Mouse (Mus musculus) embryonic facial prominence, embryonic 10.5 days (tissue): ENCODE data around the gene Fgfr2. TPM values are rescaled to one million over a fixed set of nuclear protein-coding genes. Genes with fewer than 3 reads are reported as not detected.

Source experiments
- DNase-seq: peaks from one replicate; pipeline ENCODE4 v3.0.0-alpha.2; 2017; ENCODE audit warnings: low spot score
- H3K27ac ChIP-seq: fragments of 300-500 bp; sonication (generic); replicated peaks from 2 replicates; pipeline ENCODE4 v1.5.1; 2016; ENCODE audit warnings: mild to moderate bottlenecking
- H3K27me3 ChIP-seq: fragments of 300-500 bp; sonication (generic); replicated peaks from 2 replicates; pipeline ENCODE4 v1.6.1; 2016; ENCODE audit warnings: low read depth, mild to moderate bottlenecking; ENCODE audit not compliant: poor library complexity, severe bottlenecking
- H3K36me3 ChIP-seq: fragments of 300-500 bp; sonication (generic); replicated peaks from 2 replicates; pipeline ENCODE4 v1.6.1; 2016; ENCODE audit warnings: mild to moderate bottlenecking, moderate library complexity
- H3K4me1 ChIP-seq: fragments of 300-500 bp; sonication (generic); 2 replicates; pipeline ENCODE4 v1.6.1; 2016
- H3K4me3 ChIP-seq: fragments of 300-500 bp; sonication (generic); 2 replicates; pipeline ENCODE4 v1.5.1; 2016; ENCODE audit warnings: mild to moderate bottlenecking, moderate library complexity
- H3K9me3 ChIP-seq: fragments of 300-500 bp; sonication (generic); 2 replicates; pipeline ENCODE4 v1.6.1; 2016; ENCODE audit warnings: mild to moderate bottlenecking
- WGBS: fragments of 180-500 bp; shearing (Covaris S2); methylation state at CpG from one replicate; pipeline ENCODE4 v1.1.7; 2016; 5-methylcytosine and 5-hydroxymethylcytosine counted together
- polyA plus RNA-seq: library from polyadenylated mRNA; unstranded; fragments of >200 nt; fragmentation: Nextera tagmentation; extraction: Ambion mirVana; gene quantifications from 2 replicates; pipeline ENCODE4 v1.2.1, GENCODE M21; 2016

Fgfr2 gene
- polyA plus RNA-seq, 1 experiment from 2014 or later, result 74.3 TPM

GRCm38 (mm10) chr7:130804991-130805390 lies 2318.2 kb downstream of the Fgfr2 start:
- DNase-seq, result no peak
- Histone ChIP-seq H3K4me1 (peaks cover 11% of the 10 kb centered on the region), H3K9me3 (no peaks in the 10 kb centered on the region), H3K27me3 (no peaks in the 10 kb centered on the region), H3K36me3 (no peaks in the 10 kb centered on the region), H3K4me3 (no peak overlapping the region), H3K27ac (no peak overlapping the region)
- 88% methylated on average over 5 of the region's 5 CpGs for WGBS

DNA sequence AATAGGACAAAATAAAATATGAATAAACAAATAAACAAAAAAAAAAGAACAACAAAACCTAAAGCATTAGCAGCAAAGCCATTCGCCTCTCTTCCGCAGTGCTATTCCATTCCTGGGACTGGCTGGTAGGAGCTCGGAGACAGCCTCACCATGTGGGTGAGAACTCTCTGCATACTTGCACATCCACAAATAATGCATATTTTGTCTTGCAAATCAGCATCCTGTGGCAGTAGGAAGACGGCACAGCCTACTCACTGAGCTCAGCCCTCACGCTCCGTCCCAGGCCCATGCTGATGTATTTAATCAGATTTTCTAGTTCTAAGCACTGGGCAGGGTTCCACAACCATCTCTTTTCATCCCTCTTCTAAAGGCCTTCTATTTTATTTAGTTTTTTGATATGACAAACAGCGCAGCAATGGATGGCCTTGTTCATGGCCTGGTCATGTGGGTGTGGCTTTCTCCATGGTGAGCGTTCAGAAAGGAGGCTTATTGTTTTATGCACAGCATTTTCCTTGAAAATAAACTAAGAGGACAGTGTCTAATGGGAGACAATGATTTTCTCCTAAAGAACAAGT lies 2319.8 kb downstream of the Fgfr2 start:
- H3K27ac ChIP-seq, result no peak overlapping the region
- H3K4me1 ChIP-seq, result peaks cover 15% of the 10 kb centered on the region
- no peaks in the 10 kb centered on the region for H3K27me3 ChIP-seq
- no peaks in the 10 kb centered on the region for H3K9me3 ChIP-seq
- 93% methylated on average over 8 of the region's 8 CpGs for WGBS
- no peaks in the 10 kb centered on the region for H3K36me3 ChIP-seq
- no peak for DNase-seq
- no peak overlapping the region for H3K4me3 ChIP-seq

DNA sequence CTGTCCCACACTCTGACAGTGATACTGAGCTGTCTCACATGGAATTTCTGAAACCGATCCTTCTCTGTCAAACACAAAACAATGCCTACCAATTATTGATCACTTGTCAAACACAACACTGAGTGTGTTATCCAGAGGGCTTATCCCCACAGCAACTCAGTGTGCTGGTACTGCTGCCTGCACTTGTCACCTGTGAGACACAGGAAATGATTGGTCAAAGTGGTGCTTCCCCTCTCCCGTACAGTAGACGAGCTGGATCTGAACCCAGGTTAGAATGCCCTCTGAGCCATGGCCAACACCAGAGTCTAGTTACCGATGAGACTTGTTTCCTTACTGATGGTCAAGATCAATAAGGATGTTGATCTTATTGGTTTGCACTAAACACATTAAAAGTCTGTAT lies 2321.3 kb downstream of the Fgfr2 start:
- no peak overlapping the region for H3K27ac ChIP-seq
- H3K4me1 ChIP-seq, result peaks cover 15% of the 10 kb centered on the region
- H3K36me3 ChIP-seq, result no peaks in the 10 kb centered on the region
- H3K27me3 ChIP-seq, result no peaks in the 10 kb centered on the region
- H3K9me3 ChIP-seq, result no peaks in the 10 kb centered on the region
- WGBS, result 90% methylated on average over 4 of the region's 4 CpGs
- no peak for DNase-seq
- H3K4me3 ChIP-seq, result no peak overlapping the region

DNA sequence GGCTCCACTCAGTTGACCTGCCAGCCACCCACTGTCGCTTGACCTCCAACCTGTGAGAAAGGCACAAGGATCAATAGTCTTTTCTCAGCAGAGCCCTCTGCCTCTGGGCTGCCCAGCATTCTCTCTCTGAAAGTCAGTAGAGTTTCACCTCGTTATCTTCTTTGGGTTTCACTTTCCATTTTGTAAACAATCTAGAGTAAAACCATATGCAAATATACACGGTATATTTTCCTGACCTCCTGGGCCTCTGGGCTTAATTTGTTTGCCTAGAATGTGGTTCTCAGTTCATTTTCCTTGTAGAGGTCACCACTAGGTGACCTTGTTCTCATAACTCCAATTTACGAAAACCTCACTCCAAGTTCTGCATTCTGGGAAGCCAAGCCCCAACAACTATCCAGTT lies 2322.5 kb downstream of the Fgfr2 start:
- Histone ChIP-seq H3K36me3 (no peaks in the 10 kb centered on the region), H3K9me3 (no peaks in the 10 kb centered on the region), H3K4me3 (no peak overlapping the region), H3K27me3 (no peaks in the 10 kb centered on the region), H3K27ac (no peak overlapping the region; the same call in 1 of the 2 replicates), H3K4me1 (peaks cover 15% of the 10 kb centered on the region)
- WGBS, result 46% methylated on average over 4 of the region's 4 CpGs
- no peak for DNase-seq

GRCm38 (mm10) chr7:130799418-130799817 lies 2323.7 kb downstream of the Fgfr2 start:
- Histone ChIP-seq H3K27ac (no peak overlapping the region; the same call in 1 of the 2 replicates), H3K4me3 (no peak overlapping the region), H3K27me3 (no peaks in the 10 kb centered on the region), H3K4me1 (peaks cover 15% of the 10 kb centered on the region), H3K9me3 (no peaks in the 10 kb centered on the region), H3K36me3 (no peaks in the 10 kb centered on the region)
- WGBS, result 89% methylated on average over 10 of the region's 10 CpGs
- DNase-seq, result no peak

GRCm38 (mm10) chr7:130797524-130797923 lies 2325.6 kb downstream of the Fgfr2 start:
- Histone ChIP-seq H3K36me3 (no peaks in the 10 kb centered on the region), H3K9me3 (no peaks in the 10 kb centered on the region), H3K27ac (no peak overlapping the region), H3K4me3 (no peak overlapping the region), H3K27me3 (no peaks in the 10 kb centered on the region), H3K4me1 (peaks cover 25% of the 10 kb centered on the region)
- DNase-seq, result no peak
- 93% methylated on average over 6 of the region's 6 CpGs for WGBS

- no peak overlapping the region for H3K4me3 ChIP-seq
- 65% methylated on average over 8 of the region's 8 CpGs for WGBS
- H3K36me3 ChIP-seq, result no peaks in the 10 kb centered on the region
- peaks cover 25% of the 10 kb centered on the region for H3K4me1 ChIP-seq
- H3K27ac ChIP-seq, result no peak overlapping the region
- no peaks in the 10 kb centered on the region for H3K9me3 ChIP-seq
- no peaks in the 10 kb centered on the region for H3K27me3 ChIP-seq
- DNase-seq, result no peak
Observed at GRCm38 (mm10) chr7:130796786-130797185, 2326.4 kb downstream of the Fgfr2 start.

GRCm38 (mm10) chr7:130793671-130794070 lies 2329.5 kb downstream of the Fgfr2 start:
- Histone ChIP-seq H3K4me1 (peaks cover 11% of the 10 kb centered on the region), H3K4me3 (no peak overlapping the region), H3K27ac (no peak overlapping the region), H3K36me3 (no peaks in the 10 kb centered on the region), H3K27me3 (no peaks in the 10 kb centered on the region), H3K9me3 (no peaks in the 10 kb centered on the region)
- DNase-seq, result peak; percentile 28
- WGBS, result 66% methylated on average over 9 of the region's 9 CpGs

DNA sequence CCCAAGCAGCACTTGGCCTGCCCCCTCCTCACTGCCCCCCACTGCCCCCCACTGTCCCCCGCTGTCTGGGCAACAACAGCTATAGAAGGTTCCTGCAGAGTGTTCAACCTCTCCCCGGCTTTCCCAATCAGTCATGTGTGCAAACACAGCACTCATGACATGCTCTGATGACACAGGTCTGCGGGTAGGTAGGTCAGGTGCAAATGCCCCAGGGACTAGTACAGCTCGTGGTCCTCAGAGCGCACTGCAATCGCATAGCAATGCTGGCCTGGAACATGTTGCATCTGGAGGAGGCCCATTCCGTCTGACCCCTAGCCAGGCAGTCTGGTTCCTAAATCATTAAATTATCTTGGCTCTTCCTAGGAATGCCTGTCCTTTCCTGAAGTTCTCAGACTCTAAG lies 2333.7 kb downstream of the Fgfr2 start:
- Histone ChIP-seq H3K27ac (no peak overlapping the region), H3K4me1 (peaks cover 11% of the 10 kb centered on the region), H3K4me3 (no peak overlapping the region), H3K9me3 (no peaks in the 10 kb centered on the region), H3K27me3 (no peaks in the 10 kb centered on the region), H3K36me3 (no peaks in the 10 kb centered on the region)
- no peak for DNase-seq
- WGBS, result 90% methylated on average over 7 of the region's 7 CpGs

- Histone ChIP-seq H3K4me1 (peaks cover 8% of the 10 kb centered on the region), H3K4me3 (no peak overlapping the region), H3K27me3 (no peaks in the 10 kb centered on the region), H3K36me3 (no peaks in the 10 kb centered on the region), H3K9me3 (no peaks in the 10 kb centered on the region), H3K27ac (no peak overlapping the region)
- WGBS, result 73% methylated on average over 3 of the region's 3 CpGs
- DNase-seq, result no peak
Observed at GRCm38 (mm10) chr7:130788950-130789349, 2334.2 kb downstream of the Fgfr2 start.

- Histone ChIP-seq H3K27me3 (no peaks in the 10 kb centered on the region), H3K4me3 (no peak overlapping the region), H3K27ac (no peak overlapping the region), H3K36me3 (no peaks in the 10 kb centered on the region), H3K4me1 (0 out of 2 replicates have a peak, but pooled peaks cover 2% of the 10 kb centered on the region), H3K9me3 (no peaks in the 10 kb centered on the region)
- 95% methylated on average over 4 of the region's 4 CpGs for WGBS
- no peak for DNase-seq
Observed at GRCm38 (mm10) chr7:130787537-130787936, 2335.6 kb downstream of the Fgfr2 start.

DNA sequence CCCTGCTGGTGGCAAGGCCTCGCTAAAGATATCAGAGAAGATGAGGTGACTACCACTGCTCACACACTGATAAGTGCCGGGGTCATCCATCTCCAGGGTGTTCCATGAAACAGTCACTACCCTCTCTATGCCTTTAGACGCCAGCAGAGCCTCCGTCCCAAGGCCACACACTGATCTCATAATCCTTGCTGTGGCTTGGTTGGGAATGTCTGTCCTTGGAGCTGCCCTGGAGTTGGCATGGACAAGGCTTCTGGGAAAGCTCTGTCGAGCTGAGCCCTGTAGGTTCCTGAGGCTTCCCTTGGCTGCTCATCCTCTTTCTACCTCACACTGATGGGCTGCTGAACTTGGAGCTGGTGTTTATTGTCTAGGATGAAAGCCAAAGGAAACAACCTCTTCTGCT lies 2336.4 kb downstream of the Fgfr2 start:
- Histone ChIP-seq H3K27ac (no peak overlapping the region), H3K9me3 (no peaks in the 10 kb centered on the region), H3K4me3 (no peak overlapping the region), H3K36me3 (no peaks in the 10 kb centered on the region), H3K27me3 (no peaks in the 10 kb centered on the region), H3K4me1 (0 out of 2 replicates have a peak, but pooled peaks cover 1% of the 10 kb centered on the region)
- no peak for DNase-seq
- 79% methylated on average over 5 of the region's 5 CpGs for WGBS

- H3K4me1 ChIP-seq, result no peaks in the 10 kb centered on the region
- no peaks in the 10 kb centered on the region for H3K27me3 ChIP-seq
- DNase-seq, result no peak
- H3K27ac ChIP-seq, result no peak overlapping the region
- H3K36me3 ChIP-seq, result no peaks in the 10 kb centered on the region
- no peak overlapping the region for H3K4me3 ChIP-seq
- WGBS, result 90% methylated on average over 12 of the region's 12 CpGs
- no peaks in the 10 kb centered on the region for H3K9me3 ChIP-seq
Observed at GRCm38 (mm10) chr7:130785923-130786575, 2337.1 kb downstream of the Fgfr2 start.
